Mouse (Mus musculus): ENCODE results near the gene Vax2. TPM values are rescaled to one million over a fixed set of nuclear protein-coding genes. Genes with fewer than 3 reads are reported as not detected.
A peak's percentile ranks its signal among the peaks of the same experiment; 100 is the strongest.

The Vax2 gene
- polyA plus RNA-seq, 1 experiment from 2014 or later: 3.7 TPM

GRCm38 (mm10) chr6:83714221-83715123, 3.4 kb downstream of the Vax2 start:
- Histone ChIP-seq H3K27ac (replicated peaks) (no peak overlapping the region), H3K4me1 (peaks cover 42% of the 10 kb centered on the region), H3K36me3 (replicated peaks) (no peaks in the 10 kb centered on the region), H3K27me3 (replicated peaks; ENCODE audit: low read depth, poor library complexity, severe bottlenecking) (peaks cover 100% of the 10 kb centered on the region), H3K9me3 (no peaks in the 10 kb centered on the region), H3K4me3 (no peak overlapping the region)
- DNase-seq (ENCODE audit: low spot score): peak; percentile 65
- WGBS: 1% methylated on average over 34 of the region's 34 CpGs

GRCm38 (mm10) chr6:83715461-83716196, 4.6 kb downstream of the Vax2 start:
- H3K36me3 ChIP-seq (replicated peaks): no peaks in the 10 kb centered on the region
- DNase-seq (ENCODE audit: low spot score): peak; percentile 63
- no peak overlapping the region for H3K27ac ChIP-seq (replicated peaks)
- no peaks in the 10 kb centered on the region for H3K9me3 ChIP-seq
- H3K27me3 ChIP-seq (replicated peaks; ENCODE audit: low read depth, poor library complexity, severe bottlenecking): peaks cover 100% of the 10 kb centered on the region
- peak overlapping the region; percentile 5; the same call in 1 of the 2 replicates for H3K4me3 ChIP-seq
- under 1% methylated on average over 30 of the region's 30 CpGs for WGBS
- H3K4me1 ChIP-seq: peaks cover 37% of the 10 kb centered on the region

GRCm38 (mm10) chr6:83717026-83717425, 6.0 kb downstream of the Vax2 start:
- WGBS: under 1% methylated on average over 8 of the region's 8 CpGs
- Histone ChIP-seq H3K4me1 (peaks cover 23% of the 10 kb centered on the region), H3K27me3 (replicated peaks; ENCODE audit: low read depth, poor library complexity, severe bottlenecking) (peaks cover 100% of the 10 kb centered on the region), H3K36me3 (replicated peaks) (no peaks in the 10 kb centered on the region), H3K9me3 (no peaks in the 10 kb centered on the region), H3K27ac (replicated peaks) (no peak overlapping the region), H3K4me3 (no peak overlapping the region)
- no peak for DNase-seq (ENCODE audit: low spot score)

- H3K4me3 ChIP-seq: no peak overlapping the region
- H3K9me3 ChIP-seq: no peaks in the 10 kb centered on the region
- DNase-seq (ENCODE audit: low spot score): no peak
- 15% methylated on average over 6 of the region's 6 CpGs for WGBS
- no peaks in the 10 kb centered on the region for H3K36me3 ChIP-seq (replicated peaks)
- H3K27ac ChIP-seq (replicated peaks): no peak overlapping the region
- H3K4me1 ChIP-seq: no peaks in the 10 kb centered on the region; the same call in 1 of the 2 replicates
- peaks cover 81% of the 10 kb centered on the region for H3K27me3 ChIP-seq (replicated peaks; ENCODE audit: low read depth, poor library complexity, severe bottlenecking)
Observed at GRCm38 (mm10) chr6:83722526-83722925, 11.5 kb downstream of the Vax2 start.

GRCm38 (mm10) chr6:83727178-83727577, 16.1 kb downstream of the Vax2 start:
- H3K4me1 ChIP-seq: no peaks in the 10 kb centered on the region; the same call in 1 of the 2 replicates
- H3K27ac ChIP-seq (replicated peaks): no peak overlapping the region
- H3K36me3 ChIP-seq (replicated peaks): no peaks in the 10 kb centered on the region
- no peaks in the 10 kb centered on the region for H3K9me3 ChIP-seq
- DNase-seq (ENCODE audit: low spot score): no peak
- WGBS: 42% methylated on average over 4 of the region's 4 CpGs
- peaks cover 56% of the 10 kb centered on the region for H3K27me3 ChIP-seq (replicated peaks; ENCODE audit: low read depth, poor library complexity, severe bottlenecking)
- no peak overlapping the region for H3K4me3 ChIP-seq

- WGBS: 91% methylated on average over 3 of the region's 3 CpGs
- no peaks in the 10 kb centered on the region for H3K36me3 ChIP-seq (replicated peaks)
- no peak for DNase-seq (ENCODE audit: low spot score)
- no peak overlapping the region for H3K27ac ChIP-seq (replicated peaks)
- no peak overlapping the region for H3K4me3 ChIP-seq
- no peaks in the 10 kb centered on the region for H3K4me1 ChIP-seq
- H3K27me3 ChIP-seq (replicated peaks; ENCODE audit: low read depth, poor library complexity, severe bottlenecking): peaks cover 48% of the 10 kb centered on the region
- H3K9me3 ChIP-seq: no peaks in the 10 kb centered on the region
Observed at GRCm38 (mm10) chr6:83728488-83728887, 17.4 kb downstream of the Vax2 start.

GRCm38 (mm10) chr6:83729350-83729970, 18.4 kb downstream of the Vax2 start:
- peaks cover 40% of the 10 kb centered on the region for H3K27me3 ChIP-seq (replicated peaks; ENCODE audit: low read depth, poor library complexity, severe bottlenecking)
- peaks cover 8% of the 10 kb centered on the region for H3K9me3 ChIP-seq
- DNase-seq (ENCODE audit: low spot score): no peak
- H3K4me3 ChIP-seq: no peak overlapping the region
- no peaks in the 10 kb centered on the region for H3K36me3 ChIP-seq (replicated peaks)
- no peaks in the 10 kb centered on the region for H3K4me1 ChIP-seq
- WGBS: 73% methylated on average over 14 of the region's 14 CpGs
- H3K27ac ChIP-seq (replicated peaks): no peak overlapping the region

- H3K9me3 ChIP-seq: peaks cover 8% of the 10 kb centered on the region
- no peak overlapping the region for H3K27ac ChIP-seq (replicated peaks)
- H3K27me3 ChIP-seq (replicated peaks; ENCODE audit: low read depth, poor library complexity, severe bottlenecking): peaks cover 43% of the 10 kb centered on the region
- no peaks in the 10 kb centered on the region for H3K4me1 ChIP-seq
- WGBS: 30% methylated on average over 5 of the region's 5 CpGs
- no peak overlapping the region for H3K4me3 ChIP-seq
- H3K36me3 ChIP-seq (replicated peaks): no peaks in the 10 kb centered on the region
- peak; percentile 82 for DNase-seq (ENCODE audit: low spot score)
Observed at GRCm38 (mm10) chr6:83731128-83731527, 20.1 kb downstream of the Vax2 start.

- peaks cover 7% of the 10 kb centered on the region for H3K4me1 ChIP-seq
- peaks cover 8% of the 10 kb centered on the region for H3K9me3 ChIP-seq
- peaks cover 25% of the 10 kb centered on the region; the same call in 1 of the 2 replicates for H3K27me3 ChIP-seq (replicated peaks; ENCODE audit: low read depth, poor library complexity, severe bottlenecking)
- no peaks in the 10 kb centered on the region for H3K36me3 ChIP-seq (replicated peaks)
- DNase-seq (ENCODE audit: low spot score): no peak
- WGBS: 33% methylated on average over 13 of the region's 13 CpGs
- no peak overlapping the region for H3K27ac ChIP-seq (replicated peaks)
- no peak overlapping the region for H3K4me3 ChIP-seq
Observed at GRCm38 (mm10) chr6:83737311-83737710, 26.2 kb downstream of the Vax2 start.

- no peak for DNase-seq (ENCODE audit: low spot score)
Observed at GRCm38 (mm10) chr6:83738596-83738995, 27.5 kb downstream of the Vax2 start.

GRCm38 (mm10) chr6:83742761-83743160, 31.7 kb downstream of the Vax2 start, which contains the start of gene Atp6v1b1:
Gene Atp6v1b1, plus strand, starts transcription at chr6:83742990.
- Histone ChIP-seq H3K36me3 (replicated peaks) (no peaks in the 10 kb centered on the region), H3K9me3 (no peaks in the 10 kb centered on the region), H3K4me3 (no peak within 1 kb of the TSS), H3K27me3 (replicated peaks; ENCODE audit: low read depth, poor library complexity, severe bottlenecking) (peaks cover 59% of the 10 kb centered on the region), H3K27ac (replicated peaks) (no peak within 1 kb of the TSS), H3K4me1 (peaks cover 30% of the 10 kb centered on the region)
- DNase-seq (ENCODE audit: low spot score): no peak
- 56% methylated on average over 5 of the region's 5 CpGs for WGBS

More at GRCm38 (mm10) chr6:83738596-83738995, 27.5 kb downstream of the Vax2 start:
- Histone ChIP-seq H3K9me3 (peaks cover 8% of the 10 kb centered on the region), H3K36me3 (replicated peaks) (no peaks in the 10 kb centered on the region), H3K27ac (replicated peaks) (no peak overlapping the region), H3K27me3 (replicated peaks; ENCODE audit: low read depth, poor library complexity, severe bottlenecking) (peaks cover 35% of the 10 kb centered on the region), H3K4me3 (no peak overlapping the region), H3K4me1 (peaks cover 11% of the 10 kb centered on the region)
- WGBS: 79% methylated on average over 6 of the region's 6 CpGs

GRCm38 (mm10) chr6:83743212-83743611, 32.1 kb downstream of the Vax2 start:
- peaks cover 63% of the 10 kb centered on the region for H3K27me3 ChIP-seq (replicated peaks; ENCODE audit: low read depth, poor library complexity, severe bottlenecking)
- no peak overlapping the region for H3K27ac ChIP-seq (replicated peaks)
- no peaks in the 10 kb centered on the region for H3K36me3 ChIP-seq (replicated peaks)
- no peak for DNase-seq (ENCODE audit: low spot score)
- no peaks in the 10 kb centered on the region for H3K9me3 ChIP-seq
- no peak overlapping the region for H3K4me3 ChIP-seq
- 62% methylated on average over 5 of the region's 5 CpGs for WGBS
- H3K4me1 ChIP-seq: peaks cover 30% of the 10 kb centered on the region

Data from embryonic facial prominence, embryonic 10.5 days (tissue).